Mouse (Mus musculus): Measurements from ENCODE around the gene Rpl32. TPM values are rescaled to one million over a fixed set of nuclear protein-coding genes. Genes with fewer than 3 reads are reported as not detected.

Gene Rpl32
- polyA plus RNA-seq, 1 experiment from 2014 or later, result 2,211 TPM

DNA sequence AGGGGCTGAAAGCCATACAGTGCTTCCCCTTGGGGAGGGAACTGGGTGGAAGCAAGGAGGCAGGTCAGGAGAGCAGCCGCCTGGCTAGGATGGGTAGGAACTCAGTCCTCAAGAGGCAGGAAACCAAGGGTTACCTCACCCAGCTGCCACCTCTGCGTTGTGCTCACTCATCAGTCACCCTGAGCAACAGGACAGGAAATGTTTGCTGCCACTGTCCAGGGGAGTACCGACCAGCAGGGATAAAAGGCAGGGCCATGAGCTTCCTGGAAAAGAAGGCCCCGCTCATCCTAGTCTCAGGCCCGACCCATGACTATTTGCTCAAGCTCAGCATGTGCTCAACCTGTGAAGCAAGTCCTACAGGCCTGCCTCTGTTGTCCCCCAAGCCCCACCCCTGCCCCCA, 49.1 kb downstream of the Rpl32 start:
- peaks cover 32% of the 10 kb centered on the region for H3K4me1 ChIP-seq

DNA sequence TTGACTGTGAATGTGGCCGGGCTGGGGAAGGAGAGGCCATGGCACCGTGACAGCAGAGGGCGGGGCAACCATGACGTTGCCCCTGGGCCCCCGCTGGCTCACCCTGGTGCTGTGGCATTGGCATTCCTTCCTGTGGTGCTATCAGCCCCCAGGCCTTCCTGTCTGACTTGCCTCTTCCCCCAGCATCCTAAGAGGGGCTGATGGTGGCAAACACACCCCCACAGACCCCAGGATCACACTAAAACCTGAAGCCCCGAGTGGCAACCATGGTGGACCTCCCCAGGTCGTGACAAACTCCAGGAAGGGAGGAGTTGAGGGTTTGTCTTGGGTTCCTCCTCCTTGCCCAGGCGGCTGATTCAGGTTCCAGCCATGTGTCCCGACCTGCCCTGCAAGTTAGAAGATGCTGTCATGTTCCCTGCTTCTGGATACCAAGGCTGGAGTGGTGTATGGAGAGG, 49.5 kb downstream of the Rpl32 start:
- Histone ChIP-seq H3K36me3 (no peaks in the 10 kb centered on the region), H3K4me2 (no peak overlapping the region), H3K4me3 (peak overlapping the region; percentile 11), H3K27ac (peak overlapping the region; percentile 54; the same call in 1 of the 2 replicates), H3K9me3 (no peaks in the 10 kb centered on the region), H3K9ac (no peak overlapping the region), H3K4me1 (peaks cover 28% of the 10 kb centered on the region), H3K27me3 (no peaks in the 10 kb centered on the region)
- ATAC-seq (ENCODE audit: insufficient number of reproducible peaks, low FRiP score, low TSS enrichment, low read depth), result no peak
- 52% methylated on average over 9 of the region's 9 CpGs for WGBS

More for the DNA sequence above, 49.1 kb downstream of the Rpl32 start:
- peak overlapping the region; percentile 54; the same call in 1 of the 2 replicates for H3K27ac ChIP-seq
- no peak for ATAC-seq (ENCODE audit: insufficient number of reproducible peaks, low FRiP score, low TSS enrichment, low read depth)
- H3K9me3 ChIP-seq, result no peaks in the 10 kb centered on the region
- no peak overlapping the region for H3K4me2 ChIP-seq
- H3K4me3 ChIP-seq, result no peak overlapping the region
- no peaks in the 10 kb centered on the region for H3K36me3 ChIP-seq
- WGBS, result 47% methylated on average over 5 of the region's 5 CpGs
- no peaks in the 10 kb centered on the region for H3K27me3 ChIP-seq
- H3K9ac ChIP-seq, result no peak overlapping the region

GRCm38 (mm10) chr6:115755536-115755935, 53.0 kb downstream of the Rpl32 start:
- 77% methylated on average over 7 of the region's 7 CpGs for WGBS
- no peaks in the 10 kb centered on the region for H3K36me3 ChIP-seq
- no peak for ATAC-seq (ENCODE audit: insufficient number of reproducible peaks, low FRiP score, low TSS enrichment, low read depth)

More at GRCm38 (mm10) chr6:115755536-115755935, 53.0 kb downstream of the Rpl32 start:
- Histone ChIP-seq H3K9me3 (no peaks in the 10 kb centered on the region), H3K27ac (no peak overlapping the region), H3K9ac (no peak overlapping the region), H3K4me3 (no peak overlapping the region), H3K4me1 (0 out of 2 replicates have a peak, but pooled peaks cover 6% of the 10 kb centered on the region), H3K4me2 (no peak overlapping the region), H3K27me3 (no peaks in the 10 kb centered on the region)

Small RNA genes lying within 50 kb of the gene (microRNA-seq; reads per million reads assigned to microRNA genes)
- not detected for gene Mir7660

Other genes starting within 250 kb of the Rpl32 start
- 0.06 and 0.15 TPM in 2 replicates for gene Mkrn2os, start 216.2 kb downstream of the Rpl32 start, polyA plus RNA-seq (2015; fragmentation: Nextera tagmentation; extraction: Ambion mirVana)
- gene Mkrn2, start 206.8 kb downstream of the Rpl32 start, polyA plus RNA-seq (2015; fragmentation: Nextera tagmentation; extraction: Ambion mirVana), result 29.3 and 29.9 TPM in 2 replicates
- 79.5 and 87.3 TPM in 2 replicates for gene Raf1, start 132.1 kb downstream of the Rpl32 start, polyA plus RNA-seq (2015; fragmentation: Nextera tagmentation; extraction: Ambion mirVana)
- 42.0 and 45.4 TPM in 2 replicates for gene Tmem40, start 46.3 kb downstream of the Rpl32 start, polyA plus RNA-seq (2015; fragmentation: Nextera tagmentation; extraction: Ambion mirVana)
- 33.8 and 36.2 TPM in 2 replicates for gene Cand2, start 34.2 kb downstream of the Rpl32 start, polyA plus RNA-seq (2015; fragmentation: Nextera tagmentation; extraction: Ambion mirVana)
- gene Efcab12, start 29.7 kb upstream of the Rpl32 start, polyA plus RNA-seq (2015; fragmentation: Nextera tagmentation; extraction: Ambion mirVana), result 0.21 and 0.32 TPM in 2 replicates
- gene Mbd4, start 44.6 kb upstream of the Rpl32 start, polyA plus RNA-seq (2015; fragmentation: Nextera tagmentation; extraction: Ambion mirVana), result 16.7 and 18.6 TPM in 2 replicates
- 19.6 and 23.4 TPM in 2 replicates for gene Ift122, start 44.7 kb upstream of the Rpl32 start, polyA plus RNA-seq (2015; fragmentation: Nextera tagmentation; extraction: Ambion mirVana)
- gene Rho, start 123.0 kb upstream of the Rpl32 start, polyA plus RNA-seq (2015; fragmentation: Nextera tagmentation; extraction: Ambion mirVana), result 0.12 and 0.16 TPM in 2 replicates
- gene H1foo, start 136.2 kb upstream of the Rpl32 start, polyA plus RNA-seq (2015; fragmentation: Nextera tagmentation; extraction: Ambion mirVana), result not detected in 2 replicates
- 31.7 and 32.2 TPM in 2 replicates for gene Plxnd1, start 186.3 kb upstream of the Rpl32 start, polyA plus RNA-seq (2015; fragmentation: Nextera tagmentation; extraction: Ambion mirVana)

Measured in limb, embryonic 15.5 days (tissue).